Mouse (Mus musculus): ENCODE results near the gene Sema4f.
A peak's percentile ranks its signal among the peaks of the same experiment; 100 is the strongest.

Sema4f gene

DNA sequence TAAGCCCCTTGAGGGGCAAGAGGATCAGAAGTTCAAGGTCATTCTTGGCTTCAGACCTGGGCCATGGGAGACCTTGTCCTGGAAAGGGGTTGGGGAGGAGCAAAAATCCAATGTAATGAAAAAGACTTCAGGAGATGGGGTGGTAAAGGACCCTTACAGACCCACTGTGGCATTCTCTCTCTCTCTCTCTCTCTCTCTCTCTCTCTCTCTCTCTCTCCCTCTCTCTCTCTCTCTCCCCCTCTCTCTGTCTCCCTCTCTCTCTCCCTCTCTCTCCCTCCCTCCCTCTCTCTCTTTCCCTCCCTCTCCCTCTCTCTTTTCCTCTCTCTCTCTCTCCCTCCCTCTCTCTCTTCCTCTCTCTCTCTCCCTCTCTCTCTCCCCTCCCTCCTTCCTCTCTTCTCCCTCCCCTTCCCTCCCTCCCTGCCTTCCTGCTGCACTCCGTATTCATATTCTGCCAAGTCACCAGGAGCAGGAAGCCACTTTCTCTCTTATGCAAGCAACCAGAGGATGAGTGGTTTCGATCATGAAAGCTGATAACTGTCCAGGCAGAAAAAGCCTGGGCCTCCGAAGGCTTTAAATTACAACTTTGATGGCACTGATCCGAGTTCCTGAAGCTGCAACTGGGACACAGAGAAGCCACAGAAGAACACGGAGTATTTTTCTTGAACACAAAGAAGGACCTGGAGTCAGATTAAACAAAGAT, 67.8 kb downstream of the Sema4f start:
- DNase-seq (ENCODE audit: low read depth, low spot score), result no peak

DNA sequence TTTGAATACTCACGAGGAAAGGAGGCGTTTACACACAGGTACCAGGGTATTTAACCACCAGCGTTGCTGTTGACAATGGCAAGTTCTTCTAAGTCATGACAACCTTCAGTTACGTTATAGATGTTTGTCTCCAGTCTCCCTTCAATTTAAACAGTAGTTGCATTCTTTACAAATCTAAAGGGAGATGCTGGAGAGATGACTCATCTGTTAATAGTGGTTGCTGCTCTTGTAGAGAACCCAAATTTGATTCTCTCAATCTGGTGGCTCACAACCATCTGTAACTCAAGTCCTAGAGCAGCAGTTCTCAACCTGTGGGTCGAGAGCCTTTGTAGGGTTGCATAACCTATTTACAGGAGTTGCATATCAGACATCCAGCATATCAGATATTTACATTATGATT, 71.1 kb downstream of the Sema4f start:
- DNase-seq (ENCODE audit: low read depth, low spot score), result no peak

DNA sequence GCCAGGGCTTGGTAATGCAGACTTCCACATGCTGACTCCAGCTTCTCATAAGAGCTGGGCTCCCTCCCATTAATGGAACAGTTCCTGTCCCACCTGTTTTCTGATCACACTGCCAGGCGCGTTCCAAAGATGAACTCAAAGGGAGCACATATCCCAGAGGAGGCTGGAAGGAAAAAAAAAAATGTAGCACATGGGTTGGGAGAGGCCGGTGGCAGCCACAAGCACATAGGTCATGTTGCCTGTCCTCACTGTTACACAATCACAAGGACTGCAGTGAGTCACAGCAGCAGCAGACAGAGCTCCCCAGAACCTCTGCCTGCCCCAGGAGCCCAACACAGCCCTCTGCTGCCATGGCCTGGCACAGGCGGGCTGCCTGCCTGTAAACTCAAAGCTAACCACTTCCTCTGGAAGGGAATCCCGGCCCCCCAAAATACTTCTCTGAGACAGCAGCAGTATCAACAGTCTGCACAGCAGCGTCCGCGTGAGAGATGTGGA, 76.1 kb downstream of the Sema4f start:
- DNase-seq (ENCODE audit: low read depth, low spot score), result peak; percentile 11

DNA sequence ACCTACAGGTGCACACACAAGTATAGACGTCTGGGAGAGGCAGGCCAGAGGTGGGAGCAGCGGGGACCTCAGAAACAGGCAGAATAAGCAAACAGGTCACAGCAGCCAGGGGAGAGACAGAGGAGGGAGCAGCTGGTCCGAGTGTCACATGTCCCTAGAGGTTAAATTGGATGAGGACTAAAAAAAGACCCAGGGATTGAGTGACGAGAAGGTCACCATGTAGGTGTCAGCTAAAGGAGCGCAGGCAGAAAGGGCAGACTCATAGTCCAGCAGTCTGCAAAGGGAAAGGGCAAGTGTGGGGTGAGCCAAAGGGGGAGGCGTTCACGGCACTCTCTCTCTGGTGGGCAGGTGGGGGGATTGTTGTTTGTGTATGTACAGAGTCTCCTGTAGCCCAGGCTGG, 77.1 kb downstream of the Sema4f start:
- DNase-seq (ENCODE audit: low read depth, low spot score), result peak; percentile 29

DNA sequence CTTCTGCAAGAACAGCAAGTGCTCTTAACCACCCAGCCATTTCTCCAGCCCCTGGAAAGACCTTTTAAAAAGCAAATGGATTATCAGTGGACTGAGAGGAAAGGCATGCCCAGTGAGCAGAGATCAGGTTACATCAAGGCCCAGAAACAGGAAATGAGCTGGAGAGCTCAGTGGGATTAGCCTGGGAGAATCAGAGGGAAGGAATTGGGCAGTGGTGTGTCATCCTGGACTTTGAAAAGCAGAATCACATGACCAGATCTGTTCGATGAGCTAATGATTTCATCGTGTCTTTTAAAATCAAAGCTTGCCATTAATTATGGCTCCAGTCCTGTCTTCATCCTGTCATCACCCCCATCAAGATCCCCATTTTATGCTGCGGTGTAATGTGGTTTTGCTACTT, 77.5 kb downstream of the Sema4f start:
- DNase-seq (ENCODE audit: low read depth, low spot score), result peak; percentile 22

All from ZHBTc4 (cell line).